Mouse (Mus musculus): ENCODE measurements around the gene Fgf18. TPM values are rescaled to one million over a fixed set of nuclear protein-coding genes. Genes with fewer than 3 reads are reported as not detected.
A peak's percentile ranks its signal among the peaks of the same experiment; 100 is the strongest.

Fgf18 gene
- polyA plus RNA-seq, 1 experiment from 2014 or later: 3.9 TPM

DNA sequence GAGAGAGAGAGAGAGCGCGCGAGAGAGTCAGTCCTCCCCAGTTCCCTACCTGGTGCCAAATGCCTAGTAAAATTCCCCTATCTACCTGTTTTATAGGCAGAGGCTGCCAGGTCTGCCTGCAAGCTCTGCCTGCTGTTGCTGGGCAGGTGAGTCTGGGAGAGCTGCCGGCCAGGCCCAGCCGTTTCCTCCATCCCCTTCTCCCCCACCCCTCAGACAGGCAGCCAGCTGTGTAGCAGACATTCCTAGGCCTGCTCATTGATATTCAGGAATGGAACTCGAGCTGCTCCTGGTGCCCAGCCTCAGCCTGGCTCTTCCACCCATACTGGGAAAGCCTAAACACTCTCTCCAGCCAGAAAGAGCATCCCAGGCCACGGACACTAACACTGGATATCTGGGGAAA is 69.2 kb downstream of the Fgf18 start:
- H3K27ac ChIP-seq (ENCODE audit: low read depth, low read length): no peak overlapping the region
- ATAC-seq (no peak), DNase-seq (ENCODE audit: low spot score) (no peak)
- H3K4me1 ChIP-seq (ENCODE audit: control insufficient read depth, insufficient read depth, low read length): no peaks in the 10 kb centered on the region; the same call in 1 of the 2 replicates
- H3K9me3 ChIP-seq (replicated peaks; ENCODE audit: control insufficient read depth, low read length): no peaks in the 10 kb centered on the region
- no peak overlapping the region for H3K4me3 ChIP-seq (ENCODE audit: low read depth, low read length)
- WGBS: 37% methylated on average over 7 of the region's 7 CpGs
- no peak overlapping the region for H3K4me2 ChIP-seq (ENCODE audit: low read length)
- no peaks in the 10 kb centered on the region for H3K27me3 ChIP-seq (replicated peaks; ENCODE audit: control insufficient read depth, insufficient read depth, low read length)
- no peak overlapping the region for H3K9ac ChIP-seq (ENCODE audit: low read length)
- H3K36me3 ChIP-seq (ENCODE audit: control insufficient read depth, insufficient read depth, low read length): no peaks in the 10 kb centered on the region

DNA sequence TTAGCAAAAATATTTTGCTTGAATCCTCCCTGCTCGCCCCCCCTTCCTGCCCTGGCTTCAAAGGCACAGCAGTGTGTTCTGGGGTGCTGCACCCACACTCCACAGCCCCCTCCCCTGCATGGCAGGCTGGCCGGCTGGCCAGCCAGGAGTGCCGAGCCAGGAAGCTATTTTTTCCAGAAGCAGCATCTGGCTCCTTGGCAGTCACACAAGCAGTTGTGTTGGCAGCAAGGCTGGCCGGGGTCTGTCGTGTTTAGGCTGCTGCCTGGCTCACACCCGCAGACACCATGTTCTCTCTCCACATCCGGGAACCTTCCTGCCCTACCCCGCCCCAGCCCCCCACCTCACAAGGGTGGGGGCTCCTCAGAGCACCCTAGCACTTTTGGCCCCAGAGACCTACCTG is 71.9 kb downstream of the Fgf18 start:
- no peak overlapping the region for H3K9ac ChIP-seq (ENCODE audit: low read length)
- no peak overlapping the region for H3K4me2 ChIP-seq (ENCODE audit: low read length)
- H3K27ac ChIP-seq (ENCODE audit: low read depth, low read length): no peak overlapping the region
- no peaks in the 10 kb centered on the region; the same call in 1 of the 2 replicates for H3K4me1 ChIP-seq (ENCODE audit: control insufficient read depth, insufficient read depth, low read length)
- no peaks in the 10 kb centered on the region for H3K27me3 ChIP-seq (replicated peaks; ENCODE audit: control insufficient read depth, insufficient read depth, low read length)
- H3K9me3 ChIP-seq (replicated peaks; ENCODE audit: control insufficient read depth, low read length): no peaks in the 10 kb centered on the region
- no peaks in the 10 kb centered on the region for H3K36me3 ChIP-seq (ENCODE audit: control insufficient read depth, insufficient read depth, low read length)
- no peak overlapping the region for H3K4me3 ChIP-seq (ENCODE audit: low read depth, low read length)
- 53% methylated on average over 8 of the region's 8 CpGs for WGBS
- peak; percentile 60 for DNase-seq (ENCODE audit: low spot score)
- peak; percentile 66; the same call in 1 of the 2 replicates for ATAC-seq

GRCm38 (mm10) chr11:33074541-33074940 is 72.7 kb downstream of the Fgf18 start:
- ATAC-seq (no peak), DNase-seq (ENCODE audit: low spot score) (no peak)
- Histone ChIP-seq H3K9ac (ENCODE audit: low read length) (no peak overlapping the region), H3K36me3 (ENCODE audit: control insufficient read depth, insufficient read depth, low read length) (no peaks in the 10 kb centered on the region), H3K4me2 (ENCODE audit: low read length) (no peak overlapping the region), H3K9me3 (replicated peaks; ENCODE audit: control insufficient read depth, low read length) (no peaks in the 10 kb centered on the region), H3K27ac (ENCODE audit: low read depth, low read length) (no peak overlapping the region), H3K27me3 (replicated peaks; ENCODE audit: control insufficient read depth, insufficient read depth, low read length) (no peaks in the 10 kb centered on the region), H3K4me3 (ENCODE audit: low read depth, low read length) (no peak overlapping the region), H3K4me1 (ENCODE audit: control insufficient read depth, insufficient read depth, low read length) (no peaks in the 10 kb centered on the region; the same call in 1 of the 2 replicates)
- WGBS: 76% methylated on average over 7 of the region's 7 CpGs

DNA sequence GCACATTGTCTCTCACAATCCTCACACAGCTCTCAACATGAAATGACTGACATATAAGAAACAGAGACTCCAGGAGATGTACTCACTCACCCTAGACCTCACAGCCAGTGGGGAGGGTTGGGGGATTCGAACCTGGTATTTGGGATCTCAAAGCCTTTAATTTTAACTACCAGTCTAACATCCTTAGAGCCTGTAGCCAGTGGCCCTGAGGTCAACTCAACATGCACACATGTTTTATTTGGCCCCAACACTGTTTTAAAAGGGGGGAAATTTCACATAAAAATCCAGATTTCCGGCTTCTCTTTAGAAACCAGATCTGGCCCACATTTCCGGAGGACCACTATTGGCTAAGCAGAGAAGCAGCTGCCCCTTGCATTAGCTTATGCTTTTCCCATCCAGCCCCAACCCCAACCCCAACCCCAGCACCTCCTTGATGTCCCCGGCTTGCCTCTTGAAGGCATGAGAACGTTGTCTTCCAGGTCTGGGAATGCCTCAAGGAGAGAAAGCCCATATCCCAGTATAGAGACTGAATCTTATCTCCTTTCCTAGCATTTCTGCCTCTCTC is 75.8 kb downstream of the Fgf18 start:
- no peaks in the 10 kb centered on the region for H3K36me3 ChIP-seq (ENCODE audit: control insufficient read depth, insufficient read depth, low read length)
- no peak overlapping the region for H3K27ac ChIP-seq (ENCODE audit: low read depth, low read length)
- no peak for ATAC-seq
- no peak overlapping the region for H3K9ac ChIP-seq (ENCODE audit: low read length)
- DNase-seq (ENCODE audit: low spot score): no peak
- H3K4me3 ChIP-seq (ENCODE audit: low read depth, low read length): no peak overlapping the region
- no peaks in the 10 kb centered on the region for H3K27me3 ChIP-seq (replicated peaks; ENCODE audit: control insufficient read depth, insufficient read depth, low read length)
- WGBS: 90% methylated on average over 5 of the region's 5 CpGs
- H3K9me3 ChIP-seq (replicated peaks; ENCODE audit: control insufficient read depth, low read length): no peaks in the 10 kb centered on the region
- no peaks in the 10 kb centered on the region; the same call in 1 of the 2 replicates for H3K4me1 ChIP-seq (ENCODE audit: control insufficient read depth, insufficient read depth, low read length)
- H3K4me2 ChIP-seq (ENCODE audit: low read length): no peak overlapping the region

GRCm38 (mm10) chr11:33070520-33070919 is 76.7 kb downstream of the Fgf18 start:
- ATAC-seq (peak; percentile 85), DNase-seq (ENCODE audit: low spot score) (peak; percentile 82)
- Histone ChIP-seq H3K4me2 (ENCODE audit: low read length) (no peak overlapping the region), H3K36me3 (ENCODE audit: control insufficient read depth, insufficient read depth, low read length) (no peaks in the 10 kb centered on the region), H3K9ac (ENCODE audit: low read length) (no peak overlapping the region), H3K27ac (ENCODE audit: low read depth, low read length) (no peak overlapping the region), H3K27me3 (replicated peaks; ENCODE audit: control insufficient read depth, insufficient read depth, low read length) (no peaks in the 10 kb centered on the region), H3K4me1 (ENCODE audit: control insufficient read depth, insufficient read depth, low read length) (no peaks in the 10 kb centered on the region; the same call in 1 of the 2 replicates), H3K9me3 (replicated peaks; ENCODE audit: control insufficient read depth, low read length) (no peaks in the 10 kb centered on the region), H3K4me3 (ENCODE audit: low read depth, low read length) (no peak overlapping the region)
- WGBS: 45% methylated on average over 6 of the region's 6 CpGs

Other genes starting within 250 kb of the Fgf18 start
- 506 and 646 TPM in 2 replicates for gene Npm1, start 15.8 kb upstream of the Fgf18 start, polyA plus RNA-seq (2014; fragmentation: Nextera tagmentation; extraction: Ambion mirVana)
- gene Tlx3, start 56.2 kb upstream of the Fgf18 start, polyA plus RNA-seq (2014; fragmentation: Nextera tagmentation; extraction: Ambion mirVana): not detected in 2 replicates
- not detected in 2 replicates for gene Gm12117, start 129.3 kb upstream of the Fgf18 start, polyA plus RNA-seq (2014; fragmentation: Nextera tagmentation; extraction: Ambion mirVana)